Mouse (Mus musculus): ENCODE results near the gene Pnp. TPM values are rescaled to one million over a fixed set of nuclear protein-coding genes. Genes with fewer than 3 reads are reported as not detected.
"Not testable (repeated sequence)": the region's sequence is repeated elsewhere in the genome, so short reads cannot be mapped to it uniquely, and the experiment has no call there.

Gene Pnp
- polyA plus RNA-seq, 1 experiment from 2014 or later: 75.2 TPM

DNA sequence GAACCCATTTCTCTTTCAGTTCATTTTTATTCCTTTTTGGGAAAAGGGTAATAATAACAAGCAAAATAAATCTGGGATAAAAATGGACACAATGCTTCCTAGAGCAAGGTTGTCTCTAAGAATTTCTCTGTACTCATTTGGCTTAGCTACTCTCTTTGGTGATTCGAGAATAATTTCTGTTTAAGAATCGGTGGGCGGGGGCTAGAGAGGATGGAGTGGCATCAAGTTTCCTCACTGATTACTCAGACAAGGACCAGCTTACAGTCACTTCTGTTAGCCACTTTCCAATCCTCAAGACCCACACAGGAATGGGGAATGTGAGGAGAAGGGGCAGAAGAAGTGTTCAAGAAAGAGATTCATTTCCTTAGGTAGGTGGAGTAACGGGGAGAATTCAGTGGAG is 77.9 kb downstream of the Pnp start:
- no peak overlapping the region for H3K4me2 ChIP-seq (ENCODE audit: low read depth, low read length)
- H3K36me3 ChIP-seq (ENCODE audit: control insufficient read depth, insufficient read depth, low read length): no peaks in the 10 kb centered on the region
- H3K27ac ChIP-seq (ENCODE audit: low read length): peak overlapping the region; percentile 88
- WGBS: 63% methylated on average over 4 of the region's 4 CpGs
- H3K9me3 ChIP-seq (replicated peaks; ENCODE audit: control insufficient read depth, low read length): no peaks in the 10 kb centered on the region; the same call in 1 of the 2 replicates
- no peak overlapping the region for H3K9ac ChIP-seq (ENCODE audit: low read length)
- peaks cover 5% of the 10 kb centered on the region; the same call in 1 of the 2 replicates for H3K4me1 ChIP-seq (ENCODE audit: control insufficient read depth, insufficient read depth, low read length)
- H3K27me3 ChIP-seq (ENCODE audit: control insufficient read depth, insufficient read depth, low read length): no peaks in the 10 kb centered on the region
- no peak overlapping the region for H3K4me3 ChIP-seq (replicated peaks; ENCODE audit: low read length)
- no peak for ATAC-seq (ENCODE audit: insufficient read depth, low FRiP score)

DNA sequence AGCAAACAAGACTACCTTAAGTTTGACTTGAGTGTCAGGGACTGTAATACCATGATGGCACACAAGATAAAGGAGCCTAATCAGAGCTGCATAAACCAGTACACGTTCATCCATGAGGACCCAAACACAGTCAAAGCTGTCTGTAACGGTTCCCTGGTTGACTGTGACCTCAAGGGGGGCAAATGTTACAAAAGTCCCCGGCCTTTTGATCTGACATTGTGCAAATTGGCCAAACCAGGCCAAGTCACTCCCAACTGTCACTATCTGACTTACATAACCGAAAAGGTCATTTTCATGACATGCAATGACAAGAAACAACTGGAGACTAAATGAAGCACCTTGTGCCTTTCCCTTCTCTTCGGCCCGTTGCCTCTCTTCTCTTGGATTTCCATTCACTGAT is 78.7 kb downstream of the Pnp start:
- no peak overlapping the region for H3K9ac ChIP-seq (ENCODE audit: low read length)
- no peaks in the 10 kb centered on the region; the same call in 1 of the 2 replicates for H3K9me3 ChIP-seq (replicated peaks; ENCODE audit: control insufficient read depth, low read length)
- no peak overlapping the region for H3K4me3 ChIP-seq (replicated peaks; ENCODE audit: low read length)
- H3K4me1 ChIP-seq (ENCODE audit: control insufficient read depth, insufficient read depth, low read length): peaks cover 5% of the 10 kb centered on the region; the same call in 1 of the 2 replicates
- WGBS: 79% methylated on average over 6 of the region's 6 CpGs
- no peaks in the 10 kb centered on the region for H3K27me3 ChIP-seq (ENCODE audit: control insufficient read depth, insufficient read depth, low read length)
- H3K36me3 ChIP-seq (ENCODE audit: control insufficient read depth, insufficient read depth, low read length): no peaks in the 10 kb centered on the region
- no peak overlapping the region for H3K4me2 ChIP-seq (ENCODE audit: low read depth, low read length)
- ATAC-seq (ENCODE audit: insufficient read depth, low FRiP score): no peak
- peak overlapping the region; percentile 80; the same call in 1 of the 2 replicates for H3K27ac ChIP-seq (ENCODE audit: low read length)

DNA sequence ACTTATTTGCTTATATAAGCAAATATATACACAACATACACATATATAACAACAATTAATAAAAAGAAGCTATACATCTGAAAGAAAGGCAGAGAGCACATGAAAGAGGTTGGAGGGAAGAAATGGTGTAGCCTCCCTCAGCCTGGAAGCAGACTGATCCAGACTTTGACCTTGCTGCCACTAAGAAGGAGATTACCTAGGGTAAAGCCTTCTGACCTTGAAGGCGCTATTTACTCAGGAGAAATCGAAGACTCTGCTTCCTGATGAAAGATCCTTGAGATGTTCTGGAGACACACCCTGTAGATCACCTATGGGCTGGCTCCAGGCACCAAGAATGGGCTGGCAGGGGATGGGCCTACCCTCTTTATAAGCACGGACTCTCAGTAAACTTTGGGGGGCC is 83.8 kb downstream of the Pnp start:
- not testable (repeated sequence) for H3K9me3 ChIP-seq (replicated peaks; ENCODE audit: control insufficient read depth, low read length); H3K4me2 ChIP-seq (ENCODE audit: low read depth, low read length); H3K27ac ChIP-seq (ENCODE audit: low read length); H3K36me3 ChIP-seq (ENCODE audit: control insufficient read depth, insufficient read depth, low read length); H3K9ac ChIP-seq (ENCODE audit: low read length); ATAC-seq (ENCODE audit: insufficient read depth, low FRiP score); H3K4me3 ChIP-seq (replicated peaks; ENCODE audit: low read length); H3K27me3 ChIP-seq (ENCODE audit: control insufficient read depth, insufficient read depth, low read length); H3K4me1 ChIP-seq (ENCODE audit: control insufficient read depth, insufficient read depth, low read length)
- 83% methylated on average over 3 of the region's 3 CpGs for WGBS

Other genes with a start within 250 kb of the Pnp start
- not detected in 2 replicates for gene Olfr747, start 237.9 kb upstream of the Pnp start, polyA plus RNA-seq (2015; fragmentation: Nextera tagmentation; extraction: Ambion mirVana)
- gene Olfr748, start 223.7 kb upstream of the Pnp start, polyA plus RNA-seq (2015; fragmentation: Nextera tagmentation; extraction: Ambion mirVana): not detected in 2 replicates
- gene Olfr749, start 186.0 kb upstream of the Pnp start, polyA plus RNA-seq (2015; fragmentation: Nextera tagmentation; extraction: Ambion mirVana): not detected in 2 replicates
- gene Ttc5, start 145.6 kb upstream of the Pnp start, polyA plus RNA-seq (2015; fragmentation: Nextera tagmentation; extraction: Ambion mirVana): 58.5 and 61.4 TPM in 2 replicates
- not detected in 2 replicates for gene Ccnb1ip1, start 123.3 kb upstream of the Pnp start, polyA plus RNA-seq (2015; fragmentation: Nextera tagmentation; extraction: Ambion mirVana)
- gene Parp2, start 123.2 kb upstream of the Pnp start, polyA plus RNA-seq (2015; fragmentation: Nextera tagmentation; extraction: Ambion mirVana): 56.4 and 62.2 TPM in 2 replicates
- 9.7 and 11.5 TPM in 2 replicates for gene Tep1, start 60.5 kb upstream of the Pnp start, polyA plus RNA-seq (2015; fragmentation: Nextera tagmentation; extraction: Ambion mirVana)
- 0.26 and 0.49 TPM in 2 replicates for gene Klhl33, start 33.6 kb upstream of the Pnp start, polyA plus RNA-seq (2015; fragmentation: Nextera tagmentation; extraction: Ambion mirVana)
- 130 and 140 TPM in 2 replicates for gene Osgep, start 6.2 kb upstream of the Pnp start, polyA plus RNA-seq (2015; fragmentation: Nextera tagmentation; extraction: Ambion mirVana)
- 149 and 166 TPM in 2 replicates for gene Apex1, start 6.1 kb upstream of the Pnp start, polyA plus RNA-seq (2015; fragmentation: Nextera tagmentation; extraction: Ambion mirVana)
- gene Pip4p1, start 226 bp upstream of the Pnp start, polyA plus RNA-seq (2015; fragmentation: Nextera tagmentation; extraction: Ambion mirVana): 45.2 and 47.6 TPM in 2 replicates
- gene Gm49342, start 13.4 kb downstream of the Pnp start, polyA plus RNA-seq (2015; fragmentation: Nextera tagmentation; extraction: Ambion mirVana): not detected in 2 replicates
- gene Pnp2, start 24.9 kb downstream of the Pnp start, polyA plus RNA-seq (2015; fragmentation: Nextera tagmentation; extraction: Ambion mirVana): 0.69 and 1.6 TPM in 2 replicates
- gene Rnase10, start 76.7 kb downstream of the Pnp start, polyA plus RNA-seq (2015; fragmentation: Nextera tagmentation; extraction: Ambion mirVana): 0.23 and 0.54 TPM in 2 replicates
- not detected in 2 replicates for gene Rnase9, start 110.8 kb downstream of the Pnp start, polyA plus RNA-seq (2015; fragmentation: Nextera tagmentation; extraction: Ambion mirVana)
- not detected in 2 replicates for gene Rnase11, start 119.1 kb downstream of the Pnp start, polyA plus RNA-seq (2015; fragmentation: Nextera tagmentation; extraction: Ambion mirVana)
- gene Rnase12, start 126.6 kb downstream of the Pnp start, polyA plus RNA-seq (2015; fragmentation: Nextera tagmentation; extraction: Ambion mirVana): 0.45 TPM in 1 of 2 replicates, not detected in the other
- gene Olfr750, start 143.4 kb downstream of the Pnp start, polyA plus RNA-seq (2015; fragmentation: Nextera tagmentation; extraction: Ambion mirVana): not detected in 2 replicates
- 151 and 166 TPM in 2 replicates for gene Rnase4, start 160.0 kb downstream of the Pnp start, polyA plus RNA-seq (2015; fragmentation: Nextera tagmentation; extraction: Ambion mirVana)
- gene Ang, start 160.1 kb downstream of the Pnp start, polyA plus RNA-seq (2015; fragmentation: Nextera tagmentation; extraction: Ambion mirVana): 39.4 and 41.6 TPM in 2 replicates
- not detected in 2 replicates for gene Eddm3b, start 183.3 kb downstream of the Pnp start, polyA plus RNA-seq (2015; fragmentation: Nextera tagmentation; extraction: Ambion mirVana)
- 1.9 and 2.9 TPM in 2 replicates for gene Rnase6, start 192.8 kb downstream of the Pnp start, polyA plus RNA-seq (2015; fragmentation: Nextera tagmentation; extraction: Ambion mirVana)
- 117 and 170 TPM in 2 replicates for gene Rnase1, start 215.7 kb downstream of the Pnp start, polyA plus RNA-seq (2015; fragmentation: Nextera tagmentation; extraction: Ambion mirVana)
- not detected in 2 replicates for gene Rnase2b, start 231.2 kb downstream of the Pnp start, polyA plus RNA-seq (2015; fragmentation: Nextera tagmentation; extraction: Ambion mirVana)

Measured in stomach, embryonic 16.5 days (tissue).